Mouse (Mus musculus) heart, adult 18-20 months (tissue): ENCODE measurements around the gene Mier2. TPM values are rescaled to one million over a fixed set of nuclear protein-coding genes. Genes with fewer than 3 reads are reported as not detected.

ENCODE experiments used
- DNase-seq, 2 experiments: peaks; one replicate each; pipeline ENCODE4 v3.0.0; 2021 to 2022; ENCODE audit warnings: mixed read lengths in 1 of 2
- total RNA-seq, 2 experiments: library from RNA; stranded (reverse); gene quantifications; 2 replicates each; pipeline ENCODE4 v1.2.3; 2021

Mier2 gene
- total RNA-seq, 2 experiments from 2014 or later, result 14.4 to 19.0 TPM

GRCm38 (mm10) chr10:79574796-79575195 is 19.8 kb upstream of the Mier2 start:
- no peak for DNase-seq

DNA sequence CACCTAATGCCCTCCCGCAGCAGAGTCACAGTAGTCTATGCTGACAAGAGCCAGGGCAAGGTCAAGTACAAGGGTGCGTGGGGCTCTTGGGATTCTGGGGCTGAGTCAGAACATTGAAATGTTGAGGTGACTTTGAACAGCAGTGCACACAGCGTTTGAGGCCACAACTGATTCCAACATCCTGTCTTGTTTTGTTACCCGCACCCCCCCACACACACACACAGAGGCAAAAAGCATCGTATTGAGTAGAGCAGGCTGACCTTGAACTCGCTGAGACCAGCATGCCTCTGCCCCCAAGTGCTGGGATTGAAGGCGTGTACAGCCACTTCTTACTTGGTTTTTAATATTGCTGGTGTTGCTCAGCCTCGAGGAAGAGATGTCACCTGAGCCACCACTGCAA is 19.4 kb upstream of the Mier2 start:
- no peak for DNase-seq

DNA sequence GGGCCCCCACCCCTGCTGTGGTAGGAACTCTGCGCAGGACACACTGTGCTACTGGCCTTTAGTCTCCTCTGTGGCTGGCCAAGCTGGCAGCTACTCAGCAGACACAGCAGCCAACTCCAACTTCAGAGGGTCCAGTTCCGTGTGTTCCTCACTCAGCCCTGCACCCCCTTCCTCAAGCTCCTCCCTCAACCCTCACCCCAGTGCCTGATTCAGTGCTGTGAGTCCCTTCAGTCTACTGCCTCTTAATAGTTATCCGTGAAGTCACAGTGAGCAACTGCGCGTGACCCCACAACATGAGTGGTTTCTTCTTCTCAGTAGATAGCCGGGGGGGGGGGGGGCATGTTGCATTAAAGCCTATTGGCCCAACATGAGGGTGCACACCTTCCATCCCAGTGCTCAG is 18.6 kb upstream of the Mier2 start:
- DNase-seq, result no peak

GRCm38 (mm10) chr10:79571314-79571713 is 16.3 kb upstream of the Mier2 start:
- no peak for DNase-seq

GRCm38 (mm10) chr10:79569921-79570320 is 14.9 kb upstream of the Mier2 start:
- no peak for DNase-seq

- no peak for DNase-seq
Observed at GRCm38 (mm10) chr10:79559716-79560115, 4.7 kb upstream of the Mier2 start.

- DNase-seq, result no peak
Observed at GRCm38 (mm10) chr10:79557496-79557895, 2.5 kb upstream of the Mier2 start.

DNA sequence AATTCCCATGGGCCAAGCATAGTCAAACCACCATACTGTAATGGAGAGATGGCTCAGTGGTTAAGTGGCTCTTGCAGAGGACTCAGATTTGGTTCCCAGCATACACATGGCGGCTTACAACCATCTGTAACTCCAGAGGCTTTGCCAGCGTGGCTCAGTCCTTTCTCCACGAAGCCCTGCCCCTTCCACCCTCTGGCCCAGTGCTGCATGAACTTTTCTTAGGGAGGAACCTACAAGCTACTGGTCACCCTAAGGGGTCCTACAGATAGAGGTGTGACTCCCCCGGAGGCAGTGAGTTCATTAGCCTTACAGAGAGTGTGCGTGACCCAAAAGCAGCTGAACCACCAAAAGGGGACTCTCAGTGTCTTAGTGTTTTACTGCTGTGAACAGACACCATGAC is 2.0 kb upstream of the Mier2 start:
- DNase-seq, result no peak

GRCm38 (mm10) chr10:79555238-79555724 is 282 bp upstream of the Mier2 start:
- no peak for DNase-seq

DNA sequence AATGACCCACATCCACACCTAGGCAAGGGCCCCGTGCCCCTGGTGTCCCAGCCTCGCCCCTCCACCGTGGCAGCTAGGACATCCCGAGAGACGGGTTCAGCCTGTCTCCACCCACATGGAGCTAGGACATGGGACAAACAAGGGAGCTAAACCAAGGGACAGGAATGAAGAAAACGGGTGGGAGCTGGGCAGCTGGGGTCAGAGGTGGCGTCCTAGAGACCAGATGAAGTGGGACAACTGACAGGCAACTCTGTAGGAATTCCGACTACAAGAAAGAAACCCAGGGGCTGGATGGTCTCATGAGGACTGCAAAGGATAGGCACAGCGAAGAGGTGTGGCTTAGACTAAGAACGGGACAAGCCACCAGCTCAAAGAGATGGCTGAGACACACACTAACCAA is 1.3 kb downstream of the Mier2 start:
- DNase-seq, result no peak

DNA sequence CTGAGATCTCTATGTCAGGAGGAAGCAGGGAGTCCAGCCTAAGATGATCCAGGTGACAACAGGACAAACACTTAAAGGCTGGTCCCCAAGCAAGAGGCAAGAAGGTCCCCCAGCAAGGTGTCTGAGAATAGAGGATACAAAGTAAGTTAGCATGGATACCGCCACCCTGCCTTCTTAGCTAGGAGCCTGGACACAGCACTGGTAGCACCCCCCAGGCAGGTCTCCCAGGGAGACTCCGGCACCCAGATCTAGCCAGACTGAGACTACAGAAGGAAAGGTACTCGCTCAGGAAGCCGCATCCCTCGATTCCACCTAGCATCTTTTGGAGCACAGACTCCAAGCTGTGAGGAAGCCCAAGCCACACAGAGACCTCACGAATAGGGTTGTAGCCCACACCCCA is 1.8 kb downstream of the Mier2 start:
- no peak for DNase-seq

- DNase-seq, result no peak
Observed at GRCm38 (mm10) chr10:79552531-79552930, 2.5 kb downstream of the Mier2 start.

- DNase-seq, result no peak
Observed at GRCm38 (mm10) chr10:79550366-79550765, 4.6 kb downstream of the Mier2 start.

DNA sequence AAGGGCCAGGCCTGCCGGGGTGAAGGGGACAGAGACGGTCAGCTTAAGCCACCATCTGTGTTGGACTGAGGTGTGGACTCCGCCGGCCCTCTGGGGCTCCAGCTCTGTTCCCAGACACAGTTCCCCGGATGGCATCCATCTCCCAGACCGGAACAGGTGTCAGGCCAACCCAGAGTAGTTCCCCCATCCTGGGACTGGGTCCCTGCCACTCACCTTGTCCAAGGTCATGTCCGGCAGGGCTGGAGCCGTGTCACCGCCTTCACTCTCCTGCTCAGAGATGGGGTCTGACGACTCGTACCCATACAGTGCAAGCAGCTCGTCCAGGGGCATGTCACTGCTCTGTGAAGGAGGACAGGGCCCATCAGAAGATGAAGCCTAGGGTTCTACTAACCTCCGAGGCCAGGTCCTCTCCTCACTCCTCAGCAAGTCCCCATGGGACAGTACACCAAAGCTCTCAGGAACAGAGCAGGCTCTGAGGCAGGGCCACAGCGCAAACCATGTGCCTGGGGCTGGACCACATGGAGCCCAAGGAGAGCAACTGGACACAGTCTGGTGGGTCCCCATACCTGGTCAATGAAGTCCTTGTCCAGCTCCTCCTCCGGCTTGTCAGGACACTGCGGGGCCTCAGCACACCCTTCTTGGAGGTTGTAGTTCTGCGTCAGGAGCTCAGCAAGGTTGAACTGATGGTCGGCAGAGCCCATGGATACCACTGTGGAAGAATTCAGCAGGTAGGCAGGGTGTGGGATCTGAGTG is 5.9 kb downstream of the Mier2 start:
- DNase-seq, result no peak

DNA sequence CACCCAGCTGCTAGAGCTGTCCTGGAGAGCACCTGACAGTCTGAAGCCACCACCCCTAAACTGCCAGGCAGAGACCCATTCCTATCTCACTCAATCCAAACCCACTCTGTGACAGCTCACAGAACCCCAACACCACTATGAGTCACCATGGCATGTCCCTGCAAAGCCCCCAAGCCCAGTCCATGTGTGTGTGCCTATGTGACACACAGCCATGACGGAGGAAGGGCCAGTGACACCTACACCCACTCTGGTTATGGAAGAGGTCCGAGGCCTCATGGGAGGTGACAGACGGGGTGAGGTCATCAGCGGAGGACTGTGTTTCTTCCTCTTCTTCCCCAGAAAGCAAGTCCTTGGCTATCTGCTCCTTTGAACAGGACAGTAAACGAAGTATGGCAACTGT is 6.5 kb downstream of the Mier2 start:
- DNase-seq, result no peak

- DNase-seq, result no peak
Observed at GRCm38 (mm10) chr10:79547148-79547675, 7.8 kb downstream of the Mier2 start.

DNA sequence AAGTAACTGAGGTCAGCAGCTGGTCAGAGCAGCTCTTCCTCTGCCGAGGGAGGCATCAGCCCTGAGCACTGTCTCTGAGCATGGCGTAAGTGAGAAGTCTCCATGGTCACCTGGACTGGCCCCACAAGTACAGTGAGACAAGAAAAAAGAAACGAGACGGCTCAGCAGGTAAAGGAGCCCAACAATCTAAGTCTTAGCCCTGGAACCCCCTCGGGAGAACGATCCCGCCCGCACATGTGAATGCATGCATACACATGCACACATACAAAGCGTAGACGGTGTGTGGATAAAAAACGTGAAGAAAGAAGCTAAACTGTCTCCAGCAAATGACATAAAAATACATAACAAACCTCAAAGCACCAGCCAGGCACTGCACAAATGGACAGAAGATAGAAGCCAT is 8.5 kb downstream of the Mier2 start:
- no peak for DNase-seq

DNA sequence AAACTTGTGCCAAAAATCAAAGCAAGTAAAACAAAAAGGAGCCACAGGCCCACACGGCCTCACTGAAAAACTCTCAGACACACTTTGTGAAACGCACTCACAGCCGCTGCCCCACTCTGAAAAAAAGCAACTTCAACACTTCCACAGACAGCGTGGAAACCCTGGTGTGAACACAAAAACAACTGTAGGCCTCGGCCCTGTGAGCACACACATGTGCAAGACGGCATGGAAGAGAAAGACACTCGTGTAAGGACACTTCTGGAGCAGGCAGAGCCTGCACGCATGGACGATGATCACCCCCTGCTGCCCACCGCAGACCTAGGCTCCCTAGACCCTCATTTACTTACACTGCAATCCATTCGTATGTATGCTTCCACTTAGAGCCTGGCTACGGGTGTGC is 9.1 kb downstream of the Mier2 start:
- DNase-seq, result no peak

- DNase-seq, result no peak
Observed at GRCm38 (mm10) chr10:79544631-79545030, 10.4 kb downstream of the Mier2 start.

GRCm38 (mm10) chr10:79543884-79544597 is 11.0 kb downstream of the Mier2 start:
- DNase-seq, result no peak

- no peak for DNase-seq
Observed at GRCm38 (mm10) chr10:79542171-79542570, 12.8 kb downstream of the Mier2 start.

GRCm38 (mm10) chr10:79541522-79541921 is 13.5 kb downstream of the Mier2 start:
- no peak for DNase-seq

GRCm38 (mm10) chr10:79540746-79541145 is 14.3 kb downstream of the Mier2 start:
- no peak for DNase-seq
